Mouse (Mus musculus) brown adipose tissue, adult 24 weeks (tissue): Measurements from ENCODE around the gene Rbm19. TPM values are rescaled to one million over a fixed set of nuclear protein-coding genes. Genes with fewer than 3 reads are reported as not detected.
A peak's percentile ranks its signal among the peaks of the same experiment; 100 is the strongest.
"Not testable (repeated sequence)": the region's sequence is repeated elsewhere in the genome, so short reads cannot be mapped to it uniquely, and the experiment has no call there.

Experiments
- H3K27ac ChIP-seq: fragments of 200-500 bp; replicated peaks from 2 replicates; pipeline ENCODE4 v1.5.1; 2012; ENCODE audit warnings: low read depth, mild to moderate bottlenecking, low read length
- H3K4me1 ChIP-seq: fragments of 200-500 bp; 2 replicates; pipeline ENCODE4 v1.6.1; 2012; ENCODE audit warnings: low read length, mixed read lengths; ENCODE audit not compliant: control insufficient read depth, insufficient read depth, insufficient read length
- H3K4me3 ChIP-seq: fragments of 200-500 bp; 2 replicates; pipeline ENCODE4 v1.5.1; 2012; ENCODE audit warnings: low read depth, mild to moderate bottlenecking, low read length, moderate library complexity; ENCODE audit not compliant: insufficient read depth
- polyA plus RNA-seq: library from polyadenylated mRNA; stranded (reverse); fragments of >200 nt; gene quantifications from 2 replicates; pipeline ENCODE4 v1.2.4, GENCODE M21; 2012; ENCODE audit not compliant: missing spikeins, insufficient read depth, insufficient read length

Rbm19 gene
- 4.6 and 5.8 TPM in 2 replicates for polyA plus RNA-seq

DNA sequence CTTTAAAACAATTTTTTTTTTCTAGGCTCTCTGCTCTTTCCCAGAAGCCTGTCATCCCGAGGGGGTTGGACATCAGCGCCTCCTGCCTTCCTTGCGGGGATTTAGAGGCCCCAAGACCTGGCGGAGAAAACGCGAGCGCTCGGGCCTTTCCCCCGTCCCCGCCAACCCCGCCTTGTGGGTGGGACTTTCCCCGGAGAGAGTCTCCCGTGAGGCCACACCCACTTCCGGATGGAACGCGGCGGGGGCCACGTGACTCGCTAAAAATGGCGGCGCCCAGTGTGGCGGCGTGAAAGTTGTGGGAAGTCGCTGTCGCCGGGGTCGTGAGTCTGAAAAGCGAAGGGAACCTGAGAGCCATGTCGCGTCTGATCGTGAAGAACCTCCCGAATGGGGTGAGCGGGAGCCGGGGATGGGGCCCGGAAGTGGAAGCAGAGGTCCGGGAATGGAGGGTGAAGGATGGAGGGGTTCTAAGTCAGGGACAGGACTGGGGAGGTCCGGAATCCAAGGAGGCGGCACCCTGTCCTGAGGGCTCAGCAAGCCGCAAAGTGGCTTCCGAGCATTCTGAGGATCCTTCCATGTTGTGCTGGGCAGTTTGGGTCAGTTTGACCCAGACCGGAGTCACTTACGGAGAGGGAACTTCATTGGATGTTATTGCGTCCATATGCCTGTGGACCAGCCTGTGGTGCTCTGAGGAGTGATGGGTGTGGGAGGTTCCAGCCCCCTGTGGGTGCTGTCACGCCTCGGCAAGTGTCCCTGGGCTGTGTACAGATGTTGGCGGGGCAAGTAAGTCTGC lies at the start of gene Rbm19:
Gene Rbm19 (plus strand): TSS at position 205 of the 790 bp plus-strand sequence.
- Histone ChIP-seq H3K27ac (no peak within 1 kb of the TSS), H3K4me3 (peak within 1 kb of the TSS; percentile 95), H3K4me1 (peaks cover 5% of the 10 kb centered on the region)

GRCm38 (mm10) chr5:120067266-120067665 lies 49.0 kb upstream of the Rbm19 start:
- Histone ChIP-seq H3K4me1 (no peaks in the 10 kb centered on the region), H3K4me3 (no peak overlapping the region), H3K27ac (no peak overlapping the region)

GRCm38 (mm10) chr5:120074101-120074500 lies 42.2 kb upstream of the Rbm19 start:
- no peak overlapping the region for H3K27ac ChIP-seq
- no peak overlapping the region for H3K4me3 ChIP-seq
- H3K4me1 ChIP-seq: no peaks in the 10 kb centered on the region

- H3K27ac ChIP-seq: no peak overlapping the region
- no peaks in the 10 kb centered on the region for H3K4me1 ChIP-seq
- no peak overlapping the region for H3K4me3 ChIP-seq
Measured at GRCm38 (mm10) chr5:120080027-120080426, 36.2 kb upstream of the Rbm19 start.

- Histone ChIP-seq H3K4me3 (no peak overlapping the region), H3K4me1 (no peaks in the 10 kb centered on the region), H3K27ac (no peak overlapping the region)
Measured at GRCm38 (mm10) chr5:120080468-120080867, 35.8 kb upstream of the Rbm19 start.

DNA sequence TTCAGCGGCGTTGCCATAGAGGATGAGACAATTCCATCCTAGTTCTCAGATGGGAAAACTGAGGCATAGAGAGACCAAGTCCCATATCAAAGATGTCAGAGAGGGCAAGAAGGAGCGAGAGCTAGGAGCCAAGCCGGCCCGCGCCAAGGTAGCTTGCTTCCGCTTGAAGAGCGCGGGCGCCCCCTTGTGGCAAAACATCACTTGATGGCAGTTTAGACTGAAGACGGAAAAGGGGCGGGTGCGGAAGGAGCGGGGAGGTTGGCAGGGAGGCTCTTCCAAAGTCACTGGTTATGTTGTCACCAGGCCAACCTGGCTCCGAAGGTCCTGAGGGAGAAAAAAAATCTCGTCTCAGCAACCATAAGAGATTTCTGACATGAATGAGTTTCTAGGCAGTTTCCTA lies 27.7 kb upstream of the Rbm19 start:
- H3K27ac ChIP-seq: no peak overlapping the region
- no peaks in the 10 kb centered on the region for H3K4me1 ChIP-seq

DNA sequence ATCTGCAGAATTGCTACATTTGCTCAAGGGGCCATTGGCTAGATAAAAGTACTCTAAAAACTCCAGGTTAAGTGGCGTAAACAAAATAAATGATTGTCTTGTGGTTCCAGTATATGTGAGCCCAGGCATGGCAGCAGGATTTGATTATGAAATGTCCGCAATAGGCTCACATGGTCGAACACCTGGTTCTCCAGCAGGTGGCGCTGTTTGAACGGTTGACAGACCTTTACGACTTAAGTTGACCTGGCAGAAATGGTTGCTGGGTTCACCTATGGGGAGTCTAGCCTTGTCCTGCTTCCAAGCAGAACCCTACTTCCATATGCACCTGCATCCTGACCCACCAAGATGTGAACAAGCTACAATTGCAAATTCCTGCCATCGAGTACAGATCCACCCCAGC lies 21.7 kb upstream of the Rbm19 start:
- H3K27ac ChIP-seq: no peak overlapping the region
- H3K4me1 ChIP-seq: no peaks in the 10 kb centered on the region
- no peak overlapping the region for H3K4me3 ChIP-seq

More for the DNA sequence above, 27.7 kb upstream of the Rbm19 start:
- no peak overlapping the region for H3K4me3 ChIP-seq

DNA sequence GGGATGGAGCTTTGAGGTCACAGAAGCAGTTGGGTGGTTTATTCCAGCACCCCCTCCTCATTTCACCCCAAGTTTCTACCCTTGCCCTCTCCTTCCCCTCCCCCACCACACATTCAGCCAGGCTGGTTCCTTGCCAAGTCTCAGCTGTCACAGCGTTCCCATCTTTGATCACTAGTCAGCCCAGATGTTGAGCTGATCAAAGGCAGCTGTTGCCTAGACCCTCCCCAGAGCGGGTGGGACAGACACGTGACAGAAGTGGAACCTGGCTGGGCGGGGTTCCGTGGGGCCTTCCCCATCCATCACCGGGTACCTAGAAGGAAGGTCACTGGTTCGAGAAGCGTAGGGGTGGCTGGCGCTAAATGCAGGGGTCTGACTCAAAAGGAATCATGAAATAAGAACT lies 19.2 kb upstream of the Rbm19 start:
- H3K4me1 ChIP-seq: no peaks in the 10 kb centered on the region
- no peak overlapping the region for H3K4me3 ChIP-seq
- H3K27ac ChIP-seq: no peak overlapping the region

DNA sequence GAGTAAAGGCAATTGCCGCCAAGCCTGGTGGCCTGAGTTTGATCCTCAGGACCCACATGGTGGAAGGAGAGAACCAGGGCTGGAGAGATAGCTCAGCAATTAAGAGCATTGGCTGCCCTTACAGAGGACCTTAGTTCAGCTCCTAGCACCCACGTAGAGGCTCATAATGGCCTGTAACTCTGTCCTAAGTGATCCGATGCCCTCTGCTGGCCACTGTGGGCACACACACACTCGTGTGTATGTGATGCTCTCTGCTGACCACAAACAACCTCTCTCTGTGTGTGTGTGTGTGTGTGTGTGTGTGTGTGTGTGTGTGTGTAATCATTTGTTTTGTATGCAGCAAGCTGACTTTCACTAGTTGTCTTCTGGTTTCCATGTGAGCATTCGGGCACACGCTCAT lies 15.5 kb upstream of the Rbm19 start:
- Histone ChIP-seq H3K4me3 (no peak overlapping the region), H3K27ac (no peak overlapping the region), H3K4me1 (no peaks in the 10 kb centered on the region)

GRCm38 (mm10) chr5:120102097-120102496 lies 14.2 kb upstream of the Rbm19 start:
- H3K4me1 ChIP-seq: no peaks in the 10 kb centered on the region
- H3K27ac ChIP-seq: 0 out of 2 replicates have a peak overlapping the region, but pooled peaks have one; percentile 18
- H3K4me3 ChIP-seq: no peak overlapping the region

DNA sequence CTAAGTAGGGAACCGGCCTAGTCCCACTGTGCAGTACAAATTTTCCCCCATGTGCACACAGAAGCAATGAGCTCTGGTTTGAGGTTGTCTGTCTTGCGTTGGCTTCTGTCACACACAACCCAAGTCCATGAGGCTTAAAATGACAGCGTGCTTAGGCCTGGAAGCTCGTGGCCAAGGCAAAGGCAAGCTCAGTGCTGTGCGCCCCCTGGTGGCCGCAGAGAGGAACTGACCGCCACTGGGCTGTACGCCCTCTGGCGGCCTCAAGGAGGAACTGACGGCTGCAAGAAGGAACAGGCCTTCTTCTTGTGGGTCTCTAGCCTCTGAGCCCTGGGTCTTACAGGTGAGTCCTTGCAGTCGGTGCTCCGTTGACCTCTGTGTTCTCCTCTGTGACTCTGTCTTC lies 13.5 kb upstream of the Rbm19 start:
- 0 out of 2 replicates have a peak overlapping the region, but pooled peaks have one; percentile 19 for H3K27ac ChIP-seq

GRCm38 (mm10) chr5:120103458-120103857 lies 12.8 kb upstream of the Rbm19 start:
- Histone ChIP-seq H3K4me3 (no peak overlapping the region), H3K4me1 (no peaks in the 10 kb centered on the region), H3K27ac (no peak overlapping the region)

More for the DNA sequence above, 13.5 kb upstream of the Rbm19 start:
- Histone ChIP-seq H3K4me1 (no peaks in the 10 kb centered on the region), H3K4me3 (no peak overlapping the region)

DNA sequence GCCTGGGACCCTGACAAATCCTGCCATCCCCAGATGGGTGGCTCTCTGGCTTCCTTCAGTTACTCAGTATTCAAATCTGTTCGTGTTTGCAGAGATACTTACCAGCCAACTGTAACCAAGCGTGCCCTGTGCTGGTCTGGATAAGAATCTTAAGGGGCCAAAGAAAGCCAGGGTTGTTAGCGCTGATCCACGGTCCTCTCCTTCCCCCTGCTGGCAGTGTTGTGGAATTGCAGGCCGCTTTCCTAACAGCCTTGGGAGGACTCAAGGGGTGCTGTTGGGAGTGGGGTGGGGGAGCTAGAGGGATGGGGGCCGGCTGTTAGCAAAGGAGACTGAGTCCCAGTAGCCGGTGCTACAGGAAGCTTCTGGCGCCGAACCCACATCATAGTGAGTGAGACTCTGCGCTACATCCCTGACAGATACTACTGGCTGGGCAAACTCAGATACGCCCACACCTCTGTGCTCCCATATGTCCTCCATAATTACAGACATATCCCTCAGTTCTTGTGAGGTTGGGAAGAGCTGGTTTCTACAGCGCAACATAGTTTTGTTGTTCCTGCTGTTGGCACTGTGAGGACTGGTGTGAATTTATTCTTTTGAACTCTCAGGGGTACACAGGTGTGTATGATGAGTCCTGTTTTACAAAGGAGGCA lies 9.7 kb upstream of the Rbm19 start:
- no peaks in the 10 kb centered on the region for H3K4me1 ChIP-seq
- no peak overlapping the region for H3K4me3 ChIP-seq
- H3K27ac ChIP-seq: no peak overlapping the region

DNA sequence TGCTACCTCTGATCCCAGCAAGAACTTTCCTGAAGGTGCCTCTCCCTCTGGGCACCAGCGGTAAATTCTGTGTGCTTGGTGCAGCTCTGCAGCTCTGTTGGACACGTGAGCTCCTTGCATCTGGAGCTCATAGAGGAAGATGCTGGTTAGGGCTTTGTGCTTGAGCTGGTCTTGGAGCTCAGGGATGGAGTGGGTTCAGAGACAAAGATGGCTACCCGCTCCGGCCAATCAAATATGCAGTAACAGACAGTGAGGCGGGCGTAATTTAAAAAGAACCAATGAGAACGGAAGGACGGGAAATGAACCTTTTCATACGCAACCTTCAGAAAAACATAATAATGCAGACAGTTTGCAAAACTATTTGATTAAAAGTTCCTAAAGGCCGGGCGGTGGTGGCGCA lies 1.9 kb upstream of the Rbm19 start:
- Histone ChIP-seq H3K4me3 (no peak overlapping the region), H3K27ac (no peak overlapping the region), H3K4me1 (peaks cover 5% of the 10 kb centered on the region)

DNA sequence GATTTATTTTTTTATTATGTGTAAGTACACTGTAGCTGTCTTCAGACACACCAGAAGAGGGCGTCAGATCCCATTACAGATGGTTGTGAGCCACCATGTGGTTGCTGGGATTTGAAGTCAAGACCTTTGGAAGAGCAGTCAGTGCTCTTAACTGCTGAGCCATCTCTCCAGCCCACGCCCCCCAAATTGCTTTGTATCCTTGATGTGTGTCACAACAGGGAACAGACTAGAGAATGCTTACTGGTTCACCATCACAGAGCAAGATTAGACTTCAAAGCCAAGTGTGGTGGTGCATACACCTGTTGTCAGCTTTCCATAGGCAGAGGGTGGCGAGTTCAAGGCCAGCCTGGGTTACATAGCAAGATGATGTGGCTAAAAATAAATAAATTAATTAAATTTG lies 896 bp downstream of the Rbm19 start:
- H3K4me1 ChIP-seq, H3K27ac ChIP-seq: not testable (repeated sequence)
- peak overlapping the region; percentile 95; the same call in 1 of the 2 replicates for H3K4me3 ChIP-seq
